Mouse (Mus musculus) hematopoietic stem cell, adult 5-6 weeks (primary cell): ENCODE measurements around the gene Olfr1174-ps. TPM values are rescaled to one million over a fixed set of nuclear protein-coding genes. Genes with fewer than 3 reads are reported as not detected.

Experiments used
- ATAC-seq, 2 experiments: fragments of 125-278 bp in 1 of 2; replicated peaks in 1 of 2; 2 replicates each; pipeline ENCODE4 v1.8.0; 2016 to 2017; ENCODE audit warnings: inconsistent platforms in 2 of 2, mild to moderate bottlenecking in 2 of 2, moderate number of reproducible peaks in 2 of 2, low read depth in 1 of 2, moderate TSS enrichment in 1 of 2; ENCODE audit not compliant: low FRiP score in 2 of 2, poor library complexity in 2 of 2, severe bottlenecking in 2 of 2, insufficient read depth in 1 of 2, low TSS enrichment in 1 of 2
- total RNA-seq: library from RNA; stranded (forward); fragments of 172-1452, 232-1000 nt; gene quantifications from 2 replicates; pipeline ENCODE4 v1.2.3, GENCODE M21; 2017

Gene Olfr1174-ps
- not detected in 2 replicates for total RNA-seq

- no peak for ATAC-seq
Measured at GRCm38 (mm10) chr2:88315035-88315434, at the start of gene Olfr1174-ps. Olfr1174-ps (minus strand) TSS chr2:88315135.

GRCm38 (mm10) chr2:88356304-88356703 lies 41.4 kb upstream of the Olfr1174-ps start:
- ATAC-seq = 0 out of 4 replicates have a peak, but pooled peaks of 1 of the 2 experiments have one; percentile 59

GRCm38 (mm10) chr2:88346392-88346791 lies 31.5 kb upstream of the Olfr1174-ps start, which contains the start of gene Olfr1177-ps:
Olfr1177-ps (minus strand) TSS chr2:88346492.
- ATAC-seq = no peak

- no peak for ATAC-seq
Measured at GRCm38 (mm10) chr2:88336421-88336820, 21.5 kb upstream of the Olfr1174-ps start, which contains the start of gene Olfr1176. Olfr1176 (plus strand) TSS chr2:88336721.

GRCm38 (mm10) chr2:88327115-88327514 lies 12.2 kb upstream of the Olfr1174-ps start, which contains the start of gene Olfr1175-ps:
Olfr1175-ps (minus strand) TSS chr2:88327215.
- no peak for ATAC-seq

GRCm38 (mm10) chr2:88279775-88280174 lies 35.2 kb downstream of the Olfr1174-ps start, which contains the start of gene Olfr1173:
Olfr1173 (minus strand) TSS chr2:88279875.
- no peak for ATAC-seq

Other genes starting within 250 kb of the Olfr1174-ps start
- not detected in 2 replicates for gene Olfr1163, start 243.3 kb downstream of the Olfr1174-ps start, total RNA-seq
- not detected in 2 replicates for gene Olfr1164, start 221.2 kb downstream of the Olfr1174-ps start, total RNA-seq
- not detected in 2 replicates for gene Olfr1166, start 186.9 kb downstream of the Olfr1174-ps start, total RNA-seq
- not detected in 2 replicates for gene Olfr1167, start 159.9 kb downstream of the Olfr1174-ps start, total RNA-seq
- gene Olfr1168, start 133.3 kb downstream of the Olfr1174-ps start, total RNA-seq = not detected in 2 replicates
- gene Olfr1170, start 86.8 kb downstream of the Olfr1174-ps start, total RNA-seq = not detected in 2 replicates
- not detected in 2 replicates for gene Olfr1173, start 35.3 kb downstream of the Olfr1174-ps start, total RNA-seq
- gene Olfr1175-ps, start 12.1 kb upstream of the Olfr1174-ps start, total RNA-seq = not detected in 2 replicates
- not detected in 2 replicates for gene Olfr1176, start 21.6 kb upstream of the Olfr1174-ps start, total RNA-seq
- not detected in 2 replicates for gene Olfr1177-ps, start 31.4 kb upstream of the Olfr1174-ps start, total RNA-seq
- not detected in 2 replicates for gene Olfr1178, start 71.9 kb upstream of the Olfr1174-ps start, total RNA-seq
- gene Olfr1179, start 91.3 kb upstream of the Olfr1174-ps start, total RNA-seq = not detected in 2 replicates
- not detected in 2 replicates for gene Olfr1180, start 104.0 kb upstream of the Olfr1174-ps start, total RNA-seq
- not detected in 2 replicates for gene Olfr1181, start 111.0 kb upstream of the Olfr1174-ps start, total RNA-seq
- not detected in 2 replicates for gene Gm13757, start 134.0 kb upstream of the Olfr1174-ps start, total RNA-seq
- gene Olfr1183, start 139.7 kb upstream of the Olfr1174-ps start, total RNA-seq = not detected in 2 replicates
- gene Olfr1184, start 168.5 kb upstream of the Olfr1174-ps start, total RNA-seq = not detected in 2 replicates
- gene Olfr1185-ps1, start 178.2 kb upstream of the Olfr1174-ps start, total RNA-seq = not detected in 2 replicates
- gene Olfr1186, start 203.4 kb upstream of the Olfr1174-ps start, total RNA-seq = not detected in 2 replicates
- not detected in 2 replicates for gene Olfr1188, start 241.8 kb upstream of the Olfr1174-ps start, total RNA-seq